ENCODE assay signal across 8 mouse cellular contexts in the genomic region with DNA sequence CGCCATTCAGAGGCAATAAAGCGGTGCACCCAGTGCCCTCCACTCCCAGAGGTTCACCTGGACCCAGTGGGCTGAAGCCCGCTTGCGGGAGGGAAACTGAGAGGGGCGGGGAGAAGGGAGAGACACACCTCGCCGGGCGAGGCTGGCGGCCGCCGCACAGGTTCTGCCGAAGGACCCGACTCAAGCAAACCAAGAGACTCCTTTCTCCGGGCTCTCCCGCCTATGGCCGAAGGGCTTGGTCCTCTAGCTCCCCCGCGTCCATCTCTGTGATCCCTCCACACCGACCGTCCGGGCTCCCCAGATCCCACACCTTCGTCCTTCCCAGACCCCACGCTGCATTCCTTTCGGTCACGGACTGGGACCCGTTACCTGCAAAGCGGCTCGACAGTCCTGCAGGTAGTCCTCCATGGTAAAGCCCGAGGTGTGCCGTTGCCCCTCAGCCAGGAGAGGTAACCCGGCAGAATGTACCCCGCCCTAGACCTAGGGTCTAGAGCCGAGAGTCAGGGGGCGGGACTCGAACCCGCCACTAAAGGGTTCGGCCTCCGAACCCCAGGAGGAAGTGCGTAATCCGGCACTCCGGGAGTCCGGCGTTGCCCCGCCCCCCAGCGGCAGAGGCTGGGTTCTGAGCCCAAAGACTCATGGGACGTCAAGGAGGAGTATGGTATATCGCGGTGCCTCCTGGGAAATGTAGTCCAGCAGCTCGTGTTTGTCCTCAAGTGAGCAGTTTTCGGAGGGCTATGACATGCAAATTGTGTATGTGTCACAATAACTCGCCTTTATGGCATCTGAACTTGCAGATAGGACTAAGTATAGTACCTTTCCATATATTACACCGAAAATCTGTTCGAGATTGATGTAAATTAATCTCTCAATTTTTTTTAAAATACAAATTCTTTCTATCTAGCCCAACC. TPM values are rescaled to one million over a fixed set of nuclear protein-coding genes. Genes with fewer than 3 reads are reported as not detected.
DNase-seq lines count a peak whose midpoint lies in the region; ATAC-seq lines count a peak whose summit lies in the region.

TSS of gene Mindy1 (plus strand) at position 130 of the 911 bp plus-strand sequence.
TSS of gene Prune1 (minus strand) at position 861 of the 911 bp plus-strand sequence.

- peaks cover 44% of the 10 kb centered on the region for H3K4me1 ChIP-seq in heart, embryonic 13.5 days
- H3K4me1 ChIP-seq in liver, embryonic 12.5 days: peaks cover 75% of the 10 kb centered on the region
- H3K4me1 ChIP-seq in stomach, embryonic 15.5 days: peaks cover 18% of the 10 kb centered on the region

- 0 out of 2 replicates have a peak, but pooled peaks cover 4% of the 10 kb centered on the region for H3K36me3 ChIP-seq in heart, embryonic 13.5 days
- peaks cover 5% of the 10 kb centered on the region; the same call in 1 of the 2 replicates for H3K36me3 ChIP-seq in liver, embryonic 12.5 days
- no peaks in the 10 kb centered on the region for H3K36me3 ChIP-seq in stomach, embryonic 15.5 days

- peak within 1 kb of the TSS; percentile 86 for H3K4me3 ChIP-seq in heart, embryonic 13.5 days
- H3K4me3 ChIP-seq in liver, embryonic 12.5 days: peak within 1 kb of the TSS; percentile 81
- H3K4me3 ChIP-seq in stomach, embryonic 15.5 days (replicated peaks): peak within 1 kb of the TSS; percentile 72

- ATAC-seq in erythroid progenitor cell, adult 5-6 weeks (replicated peaks; ENCODE audit: low FRiP score, poor library complexity, severe bottlenecking): peak; percentile 78
- peak; percentile 84 for ATAC-seq in heart, embryonic 13.5 days (ENCODE audit: extremely low read depth, insufficient number of reproducible peaks, low FRiP score, low TSS enrichment)
- ATAC-seq in liver, embryonic 12.5 days: peak; percentile 85
- ATAC-seq in stomach, embryonic 15.5 days (ENCODE audit: insufficient read depth, low FRiP score, low read depth): peak; percentile 89

- H3K4me2 ChIP-seq in heart, embryonic 13.5 days: peak within 1 kb of the TSS; percentile 92
- peak within 1 kb of the TSS; percentile 87 for H3K4me2 ChIP-seq in liver, embryonic 12.5 days
- H3K4me2 ChIP-seq in stomach, embryonic 15.5 days: peak within 1 kb of the TSS; percentile 79

- peak within 1 kb of the TSS; percentile 99 for H3K27ac ChIP-seq in heart, embryonic 13.5 days (replicated peaks)
- peak within 1 kb of the TSS; percentile 98 for H3K27ac ChIP-seq in liver, embryonic 12.5 days
- H3K27ac ChIP-seq in stomach, embryonic 15.5 days: peak within 1 kb of the TSS; percentile 97

- peak within 1 kb of the TSS; percentile 96 for H3K9ac ChIP-seq in heart, embryonic 13.5 days
- H3K9ac ChIP-seq in liver, embryonic 12.5 days: peak within 1 kb of the TSS; percentile 91
- peak within 1 kb of the TSS; percentile 84 for H3K9ac ChIP-seq in stomach, embryonic 15.5 days

- H3K27me3 ChIP-seq in heart, embryonic 13.5 days (replicated peaks): no peaks in the 10 kb centered on the region
- no peaks in the 10 kb centered on the region for H3K27me3 ChIP-seq in liver, embryonic 12.5 days (replicated peaks)
- no peaks in the 10 kb centered on the region for H3K27me3 ChIP-seq in stomach, embryonic 15.5 days (replicated peaks)

- DNase-seq in CD4-positive helper T cell, adult 2 months (ENCODE audit: low read depth, low spot score): peak; percentile 98
- peak; percentile 95 for DNase-seq in brain, embryonic 18.5 days (ENCODE audit: low read depth, low spot score)
- peak; percentile 100 for DNase-seq in kidney, postnatal 10 days
- peak; percentile 97 to 98 for DNase-seq in natural killer cell, adult 2 months (ENCODE audit: low spot score in 2 of 2)

- WGBS in heart, embryonic 13.5 days: under 1% methylated on average over 52 of the region's 53 CpGs
- under 1% methylated on average over 53 of the region's 53 CpGs for WGBS in liver, embryonic 12.5 days (ENCODE audit: insufficient replicate concordance)
- WGBS in stomach, embryonic 15.5 days: under 1% methylated on average over 53 of the region's 53 CpGs

- no peaks in the 10 kb centered on the region for H3K9me3 ChIP-seq in heart, embryonic 13.5 days
- H3K9me3 ChIP-seq in liver, embryonic 12.5 days (replicated peaks): no peaks in the 10 kb centered on the region
- no peaks in the 10 kb centered on the region for H3K9me3 ChIP-seq in stomach, embryonic 15.5 days

RNA-seq across cellular contexts. Expression of gene Mindy1, which starts in this region (rescaled TPM):
- total RNA-seq in erythroid progenitor cell, adult 5-6 weeks (2015; ENCODE audit: low replicate concordance): 27.8 and 38.6 TPM in 2 replicates
- total RNA-seq in erythroid progenitor cell, adult 5-6 weeks (2017; ENCODE audit: low replicate concordance): 19.0 and 36.1 TPM in 2 replicates
- polyA plus RNA-seq in heart, embryonic 13.5 days (2015; fragmentation: Nextera tagmentation; extraction: Ambion mirVana): 24.3 TPM in 2 replicates
- polyA plus RNA-seq in liver, embryonic 12.5 days (2016; fragmentation: Nextera tagmentation; extraction: Ambion mirVana): 18.8 and 22.5 TPM in 2 replicates
- polyA plus RNA-seq in stomach, embryonic 15.5 days (2015; fragmentation: Nextera tagmentation; extraction: Ambion mirVana): 45.8 and 51.2 TPM in 2 replicates

RNA-seq across cellular contexts. Expression of gene Prune1, which starts in this region (rescaled TPM):
- total RNA-seq in erythroid progenitor cell, adult 5-6 weeks (2015; ENCODE audit: low replicate concordance): 5.9 and 7.6 TPM in 2 replicates
- total RNA-seq in erythroid progenitor cell, adult 5-6 weeks (2017; ENCODE audit: low replicate concordance): 7.2 and 8.4 TPM in 2 replicates
- 24.5 and 26.0 TPM in 2 replicates for polyA plus RNA-seq in heart, embryonic 13.5 days (2015; fragmentation: Nextera tagmentation; extraction: Ambion mirVana)
- 11.8 and 12.1 TPM in 2 replicates for polyA plus RNA-seq in liver, embryonic 12.5 days (2016; fragmentation: Nextera tagmentation; extraction: Ambion mirVana)
- 16.6 and 17.3 TPM in 2 replicates for polyA plus RNA-seq in stomach, embryonic 15.5 days (2015; fragmentation: Nextera tagmentation; extraction: Ambion mirVana)

Comparison
In these comparisons a context has a peak if more than half of its experiments do, and no peak if none do; other contexts are left out.
1. Peak in every context shown above with its lines: DNase-seq, ATAC-seq, H3K4me3 ChIP-seq and H3K27ac ChIP-seq.